Mouse (Mus musculus): ENCODE data around the gene Gm10377. TPM values are rescaled to one million over a fixed set of nuclear protein-coding genes. Genes with fewer than 3 reads are reported as not detected.
"Not testable (repeated sequence)": the region's sequence is repeated elsewhere in the genome, so short reads cannot be mapped to it uniquely, and the experiment has no call there.

Gene Gm10377
- polyA plus RNA-seq (2014; fragmentation: Nextera tagmentation; extraction: Ambion mirVana) = not detected in 2 replicates

GRCm38 (mm10) chr14:42797887-42798286 is at the start of gene Gm10377:
Gm10377 (minus strand) TSS chr14:42797987.
- not testable (repeated sequence) for H3K27ac ChIP-seq (ENCODE audit: low read depth); H3K9ac ChIP-seq (ENCODE audit: low read length); H3K36me3 ChIP-seq (ENCODE audit: control insufficient read depth, insufficient read depth, low read length); ATAC-seq (replicated peaks; ENCODE audit: low FRiP score, low TSS enrichment, low read depth); H3K27me3 ChIP-seq (replicated peaks; ENCODE audit: control insufficient read depth, insufficient read depth, low read length); H3K9me3 ChIP-seq (ENCODE audit: control insufficient read depth, low read length); H3K4me1 ChIP-seq (replicated peaks; ENCODE audit: control insufficient read depth, insufficient read depth, low read length); H3K4me3 ChIP-seq (ENCODE audit: low read depth, low read length); H3K4me2 ChIP-seq (ENCODE audit: low read length); DNase-seq (ENCODE audit: low spot score)

DNA sequence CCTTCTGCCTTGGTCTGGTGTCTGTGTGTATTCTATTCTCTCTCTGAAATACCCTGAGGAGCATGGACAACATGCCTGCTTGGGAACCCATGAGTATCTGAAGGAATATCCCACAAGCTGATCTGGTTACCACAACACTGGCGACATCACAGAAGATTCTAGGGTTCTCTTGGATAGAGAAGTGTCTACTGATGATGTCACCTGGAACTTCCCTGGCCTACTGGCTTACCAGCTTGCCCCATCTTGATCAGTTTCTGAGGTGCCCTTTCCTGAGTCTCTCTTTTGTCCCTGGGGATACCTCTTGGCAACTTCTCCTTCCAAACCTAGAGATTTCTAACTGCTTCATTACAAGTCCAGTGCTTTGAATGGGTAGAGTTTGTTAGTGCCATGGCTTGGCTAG is 29.1 kb downstream of the Gm10377 start, which contains the start of gene Gm3015:
Gene Gm3015, minus strand, starts transcription at position 101 of the 400 bp plus-strand sequence.
- WGBS = no CpG with 5 or more reads among the region's 1 CpGs
- ATAC-seq (replicated peaks; ENCODE audit: low FRiP score, low TSS enrichment, low read depth); H3K9me3 ChIP-seq (ENCODE audit: control insufficient read depth, low read length); H3K36me3 ChIP-seq (ENCODE audit: control insufficient read depth, insufficient read depth, low read length); H3K27ac ChIP-seq (ENCODE audit: low read depth); H3K9ac ChIP-seq (ENCODE audit: low read length); H3K4me1 ChIP-seq (replicated peaks; ENCODE audit: control insufficient read depth, insufficient read depth, low read length); DNase-seq (ENCODE audit: low spot score); H3K4me3 ChIP-seq (ENCODE audit: low read depth, low read length); H3K4me2 ChIP-seq (ENCODE audit: low read length); H3K27me3 ChIP-seq (replicated peaks; ENCODE audit: control insufficient read depth, insufficient read depth, low read length): not testable (repeated sequence)

Other genes starting within 250 kb of the Gm10377 start
- gene Gm17124, start 198.1 kb downstream of the Gm10377 start, polyA plus RNA-seq (2014; fragmentation: Nextera tagmentation; extraction: Ambion mirVana) = not detected in 2 replicates
- gene Gm3633, start 156.1 kb downstream of the Gm10377 start, polyA plus RNA-seq (2014; fragmentation: Nextera tagmentation; extraction: Ambion mirVana) = not detected in 2 replicates
- not detected in 2 replicates for gene Gm10378, start 142.0 kb downstream of the Gm10377 start, polyA plus RNA-seq (2014; fragmentation: Nextera tagmentation; extraction: Ambion mirVana)
- gene Gm3015, start 29.2 kb downstream of the Gm10377 start, polyA plus RNA-seq (2014; fragmentation: Nextera tagmentation; extraction: Ambion mirVana) = not detected in 2 replicates
- gene Gm21977, start 55.5 kb upstream of the Gm10377 start, polyA plus RNA-seq (2014; fragmentation: Nextera tagmentation; extraction: Ambion mirVana) = not detected in 2 replicates
- not detected in 2 replicates for gene Gm8082, start 195.6 kb upstream of the Gm10377 start, polyA plus RNA-seq (2014; fragmentation: Nextera tagmentation; extraction: Ambion mirVana)
- not detected in 2 replicates for gene Gm10376, start 217.6 kb upstream of the Gm10377 start, polyA plus RNA-seq (2014; fragmentation: Nextera tagmentation; extraction: Ambion mirVana)